Mouse (Mus musculus) B cell, adult (primary cell): Measurements from ENCODE around the gene Olfr623. TPM values are rescaled to one million over a fixed set of nuclear protein-coding genes. Genes with fewer than 3 reads are reported as not detected.

ENCODE experiments used
- total RNA-seq: library from RNA; stranded (reverse); gene quantifications from 4 replicates; pipeline ENCODE4 v1.2.4, GENCODE M21; 2023; ENCODE audit not compliant: inconsistent age

Gene Olfr623
- total RNA-seq, result not detected in 4 replicates

GRCm38 (mm10) chr7:103663598-103663997, at the start of gene Olfr623:
Gene Olfr623, minus strand, starts transcription at chr7:103663698.

DNA sequence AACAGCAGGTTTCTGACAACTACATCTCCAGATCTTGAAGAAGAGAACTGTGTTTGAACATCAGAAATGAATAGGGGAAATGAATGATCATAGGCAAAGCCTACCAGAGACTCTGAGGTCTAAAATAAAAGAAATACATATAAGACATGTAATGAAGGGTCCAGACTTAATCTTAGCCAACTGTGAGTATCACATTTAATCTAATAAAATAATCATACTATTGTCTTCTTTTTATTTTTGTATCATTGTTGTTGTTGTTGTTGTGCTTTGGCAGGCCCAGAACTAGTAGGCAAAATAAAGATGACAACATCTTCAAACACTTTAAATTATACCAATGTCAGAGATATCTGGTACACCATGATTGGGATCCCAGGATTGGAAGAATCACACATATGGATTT, 18.9 kb upstream of the Olfr623 start, which contains the start of gene Olfr625-ps1:
Olfr625-ps1 (plus strand) TSS at position 301 of the 400 bp plus-strand sequence.

DNA sequence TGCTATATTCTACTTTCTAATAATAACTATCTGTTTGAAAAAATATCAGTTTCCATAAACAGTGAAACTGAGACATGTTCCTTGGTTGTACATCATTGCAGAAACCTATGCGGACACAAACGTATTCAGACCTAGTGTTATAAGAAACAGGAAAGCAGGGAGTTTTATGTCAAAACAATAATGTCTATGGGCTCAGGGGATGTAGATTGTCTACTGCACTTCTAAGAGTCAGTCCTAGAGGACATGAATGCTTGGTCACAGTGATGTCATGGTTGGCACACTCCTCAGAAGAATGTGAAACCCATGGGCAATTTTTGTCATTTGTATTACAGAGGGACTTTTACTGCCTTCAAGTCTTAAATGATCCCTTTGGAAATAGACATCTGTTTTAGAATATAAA, 7.6 kb upstream of the Olfr623 start, which contains the start of gene Olfr624:
Olfr624 (minus strand) TSS at position 101 of the 400 bp plus-strand sequence.

DNA sequence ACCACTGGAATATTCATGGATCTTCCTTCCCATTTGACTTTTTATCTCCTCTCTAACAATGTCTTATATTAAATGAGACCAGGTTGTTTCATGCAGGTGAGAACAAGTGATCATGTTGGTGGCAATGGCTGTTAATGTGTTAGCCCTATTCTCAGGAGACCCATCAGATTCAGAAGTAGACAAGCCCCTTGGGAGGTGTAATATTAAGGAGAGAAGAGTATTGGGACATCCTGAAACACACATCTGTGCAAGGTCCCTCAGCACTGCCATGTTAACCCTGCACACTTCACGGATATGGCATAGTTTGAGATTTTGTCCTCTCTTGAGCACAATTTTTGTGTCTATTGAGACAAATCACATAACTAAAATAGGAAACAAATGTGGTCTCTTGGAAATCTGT, 20.9 kb downstream of the Olfr623 start, which contains the start of gene Olfr622:
Olfr622 (minus strand) TSS at position 101 of the 400 bp plus-strand sequence.

GRCm38 (mm10) chr7:103612434-103612833, 51.1 kb downstream of the Olfr623 start, which contains the start of gene Olfr620:
Gene Olfr620, minus strand, starts transcription at chr7:103612534.

Other genes starting within 250 kb of the Olfr623 start
- not detected in 4 replicates for gene Usp17lc, start 248.6 kb downstream of the Olfr623 start, total RNA-seq
- gene Olfr605, start 218.3 kb downstream of the Olfr623 start, total RNA-seq, result not detected in 4 replicates
- gene Olfr606, start 214.7 kb downstream of the Olfr623 start, total RNA-seq, result not detected in 4 replicates
- gene Olfr607, start 199.5 kb downstream of the Olfr623 start, total RNA-seq, result not detected in 4 replicates
- not detected in 4 replicates for gene Olfr608, start 193.8 kb downstream of the Olfr623 start, total RNA-seq
- gene Olfr609, start 165.6 kb downstream of the Olfr623 start, total RNA-seq, result not detected in 4 replicates
- not detected in 4 replicates for gene Olfr610, start 151.6 kb downstream of the Olfr623 start, total RNA-seq
- gene Olfr611, start 142.9 kb downstream of the Olfr623 start, total RNA-seq, result not detected in 4 replicates
- gene Olfr612, start 121.0 kb downstream of the Olfr623 start, total RNA-seq, result not detected in 4 replicates
- not detected in 4 replicates for gene Olfr613, start 115.6 kb downstream of the Olfr623 start, total RNA-seq
- not detected in 4 replicates for gene Olfr615, start 107.6 kb downstream of the Olfr623 start, total RNA-seq
- gene Olfr616, start 94.6 kb downstream of the Olfr623 start, total RNA-seq, result not detected in 4 replicates
- not detected in 4 replicates for gene Olfr617, start 90.6 kb downstream of the Olfr623 start, total RNA-seq
- not detected in 4 replicates for gene Olfr618, start 73.6 kb downstream of the Olfr623 start, total RNA-seq
- not detected in 4 replicates for gene Olfr619, start 63.1 kb downstream of the Olfr623 start, total RNA-seq
- gene Olfr620, start 51.2 kb downstream of the Olfr623 start, total RNA-seq, result not detected in 4 replicates
- not detected in 4 replicates for gene Olfr622, start 21.0 kb downstream of the Olfr623 start, total RNA-seq
- gene Olfr624, start 7.5 kb upstream of the Olfr623 start, total RNA-seq, result not detected in 4 replicates
- not detected in 4 replicates for gene Olfr625-ps1, start 19.0 kb upstream of the Olfr623 start, total RNA-seq
- gene Olfr243, start 51.0 kb upstream of the Olfr623 start, total RNA-seq, result not detected in 4 replicates
- gene Olfr628, start 66.7 kb upstream of the Olfr623 start, total RNA-seq, result not detected in 4 replicates
- not detected in 4 replicates for gene Olfr629, start 81.2 kb upstream of the Olfr623 start, total RNA-seq
- gene Olfr630, start 93.6 kb upstream of the Olfr623 start, total RNA-seq, result not detected in 4 replicates
- not detected in 4 replicates for gene Olfr69, start 107.9 kb upstream of the Olfr623 start, total RNA-seq
- gene Olfr68, start 116.0 kb upstream of the Olfr623 start, total RNA-seq, result not detected in 4 replicates
- not detected in 4 replicates for gene Olfr67, start 128.1 kb upstream of the Olfr623 start, total RNA-seq
- gene Hbb-bt, start 150.3 kb upstream of the Olfr623 start, total RNA-seq, result 3.1 to 9.5 TPM (median 3.9 TPM) in 4 replicates
- gene Hbb-bs, start 164.4 kb upstream of the Olfr623 start, total RNA-seq, result 5.7 to 29.6 TPM (median 17.0 TPM) in 4 replicates
- not detected in 4 replicates for gene Hbb-bh2, start 176.8 kb upstream of the Olfr623 start, total RNA-seq
- 0.94 TPM in 1 of 4 replicates, not detected in the others for gene Hbb-bh1, start 179.5 kb upstream of the Olfr623 start, total RNA-seq
- gene Hbb-y, start 189.5 kb upstream of the Olfr623 start, total RNA-seq, result not detected in 4 replicates
- not detected in 4 replicates for gene Olfr66, start 222.6 kb upstream of the Olfr623 start, total RNA-seq
- gene Olfr64, start 230.8 kb upstream of the Olfr623 start, total RNA-seq, result not detected in 4 replicates
- not detected in 4 replicates for gene Olfr65, start 239.8 kb upstream of the Olfr623 start, total RNA-seq